ENCODE assay signal across 14 mouse cellular contexts in genomic region chr8:125113831-125114230, GRCm38 (mm10).
"Had no signal": no experiment of that assay in that cellular context is flagged by ENCODE, and none has a peak within 500 bp of the region (broad histone marks: within the 10 kb centered on the region; RNA-seq: fewer than 3 reads in every experiment).

No protein-coding gene starts in this region.

- DNase-seq: left cerebral cortex, postnatal 4 days; liver, postnatal 0 days; lung, embryonic 14.5 days; thymus, adult 18-20 months; thymus, postnatal 36 days had no signal

- H3K4me1 ChIP-seq: limb, embryonic 12.5 days; limb, embryonic 15.5 days had no signal

- H3K9me3 ChIP-seq: limb, embryonic 12.5 days; limb, embryonic 15.5 days; midbrain, embryonic 12.5 days had no signal

- ATAC-seq: inflammation-experienced regulatory T-cells, adult 6 months; intestine, embryonic 16.5 days; liver, postnatal 0 days; lung, postnatal 0 days had no signal

- H3K4me2 ChIP-seq: limb, embryonic 12.5 days; limb, embryonic 15.5 days; liver, embryonic 11.5 days; lung, embryonic 14.5 days; midbrain, embryonic 12.5 days had no signal

- H3K9ac ChIP-seq: limb, embryonic 12.5 days; limb, embryonic 15.5 days; liver, embryonic 14.5 days; liver, postnatal 0 days; lung, embryonic 14.5 days; midbrain, embryonic 12.5 days had no signal

- H3K36me3 ChIP-seq: limb, embryonic 12.5 days; limb, embryonic 15.5 days; midbrain, embryonic 12.5 days had no signal

- H3K27ac ChIP-seq: limb, embryonic 12.5 days; limb, embryonic 15.5 days; liver, embryonic 14.5 days; macrophage; midbrain, embryonic 12.5 days had no signal

- H3K4me3 ChIP-seq: limb, embryonic 12.5 days; limb, embryonic 15.5 days; midbrain, embryonic 12.5 days had no signal
